Mouse (Mus musculus) liver, embryonic 13.5 days (tissue): ENCODE measurements around the gene Igfbp6. TPM values are rescaled to one million over a fixed set of nuclear protein-coding genes. Genes with fewer than 3 reads are reported as not detected.

Experiments
- ATAC-seq: fragments of 200-750 bp; cut with Nextera tagmentation; 2 replicates; pipeline ENCODE4 v1.8.0; 2017; ENCODE audit warnings: low read depth, mild to moderate bottlenecking, moderate number of reproducible peaks, moderate library complexity
- DNase-seq: peaks from one replicate; pipeline ENCODE4 v3.0.0; 2022
- H3K27ac ChIP-seq: fragments of 300-500 bp; sonication (generic); 2 replicates; pipeline ENCODE4 v1.5.1; 2015; ENCODE audit warnings: moderate library complexity, mild to moderate bottlenecking, inconsistent platforms
- H3K27me3 ChIP-seq: fragments of 300-500 bp; sonication (generic); 2 replicates; pipeline ENCODE4 v1.6.1; 2015; ENCODE audit warnings: mild to moderate bottlenecking, inconsistent platforms
- H3K36me3 ChIP-seq: fragments of 300-500 bp; sonication (generic); 2 replicates; pipeline ENCODE4 v1.6.1; 2015; ENCODE audit warnings: mild to moderate bottlenecking, inconsistent platforms
- H3K4me1 ChIP-seq: fragments of 300-500 bp; sonication (generic); replicated peaks from 2 replicates; pipeline ENCODE4 v1.6.1; 2015; ENCODE audit warnings: inconsistent platforms
- H3K4me2 ChIP-seq: fragments of 300-500 bp; sonication (generic); 2 replicates; pipeline ENCODE4 v1.6.1; 2015; ENCODE audit warnings: inconsistent platforms, mild to moderate bottlenecking, moderate library complexity
- H3K4me3 ChIP-seq: fragments of 300-500 bp; sonication (generic); replicated peaks from 2 replicates; pipeline ENCODE4 v1.5.1; 2015; ENCODE audit warnings: mild to moderate bottlenecking, inconsistent platforms
- H3K9ac ChIP-seq: fragments of 300-500 bp; sonication (generic); 2 replicates; pipeline ENCODE4 v1.6.1; 2015; ENCODE audit warnings: mild to moderate bottlenecking, inconsistent platforms
- H3K9me3 ChIP-seq: fragments of 300-500 bp; sonication (generic); replicated peaks from 2 replicates; pipeline ENCODE4 v1.6.1; 2016; ENCODE audit warnings: inconsistent platforms
- WGBS: fragments of 180-500 bp; shearing (Covaris S2); methylation state at CpG from one replicate; pipeline ENCODE4 v1.1.7; 2015; ENCODE audit not compliant: insufficient replicate concordance; 5-methylcytosine and 5-hydroxymethylcytosine counted together
- polyA plus RNA-seq: library from polyadenylated mRNA; unstranded; fragments of >200 nt; fragmentation: Nextera tagmentation; extraction: Ambion mirVana; gene quantifications from 2 replicates; pipeline ENCODE4 v1.2.1, GENCODE M21; 2015

Gene Igfbp6
- polyA plus RNA-seq, 1 experiment from 2014 or later, result 1.2 TPM

GRCm38 (mm10) chr15:102163900-102164693, 19.9 kb downstream of the Igfbp6 start:
- no peak overlapping the region for H3K4me3 ChIP-seq
- 20% methylated on average over 3 of the region's 3 CpGs for WGBS

GRCm38 (mm10) chr15:102165468-102166100, 21.4 kb downstream of the Igfbp6 start:
- no peaks in the 10 kb centered on the region for H3K27me3 ChIP-seq
- H3K4me3 ChIP-seq, result no peak overlapping the region
- ATAC-seq (no peak), DNase-seq (no peak)
- 16% methylated on average over 6 of the region's 6 CpGs for WGBS
- no peak overlapping the region for H3K9ac ChIP-seq
- peaks cover 6% of the 10 kb centered on the region; the same call in 1 of the 2 replicates for H3K36me3 ChIP-seq
- H3K9me3 ChIP-seq, result no peaks in the 10 kb centered on the region
- H3K4me1 ChIP-seq, result no peaks in the 10 kb centered on the region; the same call in 1 of the 2 replicates
- H3K4me2 ChIP-seq, result no peak overlapping the region
- no peak overlapping the region for H3K27ac ChIP-seq

More at GRCm38 (mm10) chr15:102163900-102164693, 19.9 kb downstream of the Igfbp6 start:
- no peaks in the 10 kb centered on the region; the same call in 1 of the 2 replicates for H3K4me1 ChIP-seq
- no peak for ATAC-seq
- H3K9ac ChIP-seq, result no peak overlapping the region
- no peak overlapping the region for H3K4me2 ChIP-seq
- H3K27me3 ChIP-seq, result no peaks in the 10 kb centered on the region
- no peak overlapping the region for H3K27ac ChIP-seq
- H3K36me3 ChIP-seq, result peaks cover 12% of the 10 kb centered on the region; the same call in 1 of the 2 replicates
- H3K9me3 ChIP-seq, result no peaks in the 10 kb centered on the region
- no peak for DNase-seq

GRCm38 (mm10) chr15:102167620-102168021, 23.5 kb downstream of the Igfbp6 start:
- H3K4me3 ChIP-seq, result no peak overlapping the region
- no peak overlapping the region for H3K4me2 ChIP-seq
- ATAC-seq (no peak), DNase-seq (no peak)
- H3K36me3 ChIP-seq, result no peaks in the 10 kb centered on the region; the same call in 1 of the 2 replicates
- no peak overlapping the region for H3K9ac ChIP-seq
- 65% methylated on average over 6 of the region's 6 CpGs for WGBS
- no peaks in the 10 kb centered on the region; the same call in 1 of the 2 replicates for H3K4me1 ChIP-seq
- no peaks in the 10 kb centered on the region for H3K27me3 ChIP-seq
- no peaks in the 10 kb centered on the region for H3K9me3 ChIP-seq
- no peak overlapping the region for H3K27ac ChIP-seq

- Histone ChIP-seq H3K9ac (no peak overlapping the region), H3K9me3 (no peaks in the 10 kb centered on the region), H3K4me2 (no peak overlapping the region), H3K4me3 (no peak overlapping the region), H3K27ac (no peak overlapping the region), H3K36me3 (no peaks in the 10 kb centered on the region), H3K27me3 (no peaks in the 10 kb centered on the region), H3K4me1 (no peaks in the 10 kb centered on the region; the same call in 1 of the 2 replicates)
- 53% methylated on average over 2 of the region's 2 CpGs for WGBS
- DNase-seq (no peak), ATAC-seq (no peak)
These were observed 24.9 kb downstream of the Igfbp6 start for GRCm38 (mm10) chr15:102169064-102169463.

- no peak for ATAC-seq
These were observed 29.4 kb downstream of the Igfbp6 start for GRCm38 (mm10) chr15:102173581-102173980.

GRCm38 (mm10) chr15:102175736-102176319, 31.7 kb downstream of the Igfbp6 start:
- Histone ChIP-seq H3K36me3 (peaks cover 4% of the 10 kb centered on the region; the same call in 1 of the 2 replicates), H3K4me3 (no peak overlapping the region), H3K9ac (no peak overlapping the region), H3K27me3 (no peaks in the 10 kb centered on the region), H3K4me2 (no peak overlapping the region), H3K27ac (no peak overlapping the region), H3K9me3 (no peaks in the 10 kb centered on the region), H3K4me1 (peaks cover 28% of the 10 kb centered on the region)
- WGBS, result 78% methylated on average over 16 of the region's 16 CpGs
- no peak for ATAC-seq
- DNase-seq, result no peak

More at GRCm38 (mm10) chr15:102173581-102173980, 29.4 kb downstream of the Igfbp6 start:
- Histone ChIP-seq H3K9ac (no peak overlapping the region), H3K36me3 (peaks cover 4% of the 10 kb centered on the region; the same call in 1 of the 2 replicates), H3K27ac (no peak overlapping the region), H3K27me3 (no peaks in the 10 kb centered on the region), H3K4me1 (peaks cover 24% of the 10 kb centered on the region), H3K4me2 (no peak overlapping the region), H3K4me3 (no peak overlapping the region), H3K9me3 (no peaks in the 10 kb centered on the region)
- DNase-seq, result no peak
- WGBS, result 59% methylated on average over 3 of the region's 3 CpGs

GRCm38 (mm10) chr15:102176571-102177316, 32.6 kb downstream of the Igfbp6 start:
- Histone ChIP-seq H3K27ac (no peak overlapping the region), H3K9me3 (no peaks in the 10 kb centered on the region), H3K4me2 (no peak overlapping the region), H3K36me3 (peaks cover 4% of the 10 kb centered on the region; the same call in 1 of the 2 replicates), H3K4me3 (no peak overlapping the region), H3K27me3 (no peaks in the 10 kb centered on the region), H3K4me1 (peaks cover 28% of the 10 kb centered on the region), H3K9ac (no peak overlapping the region)
- DNase-seq (no peak), ATAC-seq (peak; percentile 50; the same call in 1 of the 2 replicates)
- WGBS, result 45% methylated on average over 7 of the region's 7 CpGs

- Histone ChIP-seq H3K9me3 (no peaks in the 10 kb centered on the region), H3K36me3 (peaks cover 4% of the 10 kb centered on the region; the same call in 1 of the 2 replicates), H3K4me2 (no peak overlapping the region), H3K9ac (no peak overlapping the region; the same call in 1 of the 2 replicates), H3K4me1 (peaks cover 28% of the 10 kb centered on the region), H3K27ac (no peak overlapping the region), H3K27me3 (no peaks in the 10 kb centered on the region), H3K4me3 (no peak overlapping the region)
- DNase-seq (no peak), ATAC-seq (no peak)
- 75% methylated on average over 8 of the region's 8 CpGs for WGBS
These were observed 33.3 kb downstream of the Igfbp6 start for GRCm38 (mm10) chr15:102177417-102177816.

- DNase-seq, result peak; percentile 53
- 10% methylated on average over 6 of the region's 6 CpGs for whole genome bisulfite sequencing
- no peak overlapping the region for H3K4me3 ChIP-seq
- H3K27ac ChIP-seq, result no peak overlapping the region
- no peak overlapping the region for H3K4me2 ChIP-seq
- H3K36me3 ChIP-seq, result peaks cover 4% of the 10 kb centered on the region; the same call in 1 of the 2 replicates
- peak; percentile 33; the same call in 1 of the 2 replicates for ATAC-seq
- no peaks in the 10 kb centered on the region for H3K9me3 ChIP-seq
- H3K4me1 ChIP-seq, result peaks cover 28% of the 10 kb centered on the region
- H3K27me3 ChIP-seq, result no peaks in the 10 kb centered on the region
- H3K9ac ChIP-seq, result no peak overlapping the region
These were observed 34.1 kb downstream of the Igfbp6 start for GRCm38 (mm10) chr15:102178279-102178678.

- peaks cover 28% of the 10 kb centered on the region for H3K4me1 ChIP-seq
- no peaks in the 10 kb centered on the region for H3K27me3 ChIP-seq
- no peak overlapping the region for H3K27ac ChIP-seq
- H3K9ac ChIP-seq, result no peak overlapping the region
- ATAC-seq, result no peak
- H3K36me3 ChIP-seq, result peaks cover 4% of the 10 kb centered on the region; the same call in 1 of the 2 replicates
- DNase-seq, result no peak
- H3K9me3 ChIP-seq, result no peaks in the 10 kb centered on the region
- H3K4me2 ChIP-seq, result no peak overlapping the region
- WGBS, result 77% methylated on average over 9 of the region's 9 CpGs
- H3K4me3 ChIP-seq, result no peak overlapping the region
These were observed 34.9 kb downstream of the Igfbp6 start for GRCm38 (mm10) chr15:102179106-102179505.
